8 mouse cellular contexts compared by ENCODE assay signal in genomic region chr16:57606444-57607227, GRCm38 (mm10). TPM values are rescaled to one million over a fixed set of nuclear protein-coding genes. Genes with fewer than 3 reads are reported as not detected.
A peak's percentile ranks its signal among the peaks of the same experiment; 100 is the strongest.
DNase-seq lines count a peak whose midpoint lies in the region; ATAC-seq and TF ChIP-seq lines count a peak whose summit lies in the region.

Gene Cmss1, minus strand, starts transcription at chr16:57606864.

- no peak for TF ChIP-seq CTCF in heart, adult 2 months (IDR thresholded peaks at IDR 0.05)

- TF ChIP-seq POLR2A in heart, adult 2 months (IDR thresholded peaks at IDR 0.05; ENCODE audit: insufficient read depth, low read depth, low read length) = peak; percentile 37; the same call in 1 of the 2 replicates

- peak within 1 kb of the TSS; percentile 74 for H3K4me2 ChIP-seq in embryonic facial prominence, embryonic 13.5 days
- peak within 1 kb of the TSS; percentile 77 for H3K4me2 ChIP-seq in limb, embryonic 13.5 days (replicated peaks)
- H3K4me2 ChIP-seq in midbrain, embryonic 16.5 days (ENCODE audit: low read length) = peak within 1 kb of the TSS; percentile 86

- H3K36me3 ChIP-seq in embryonic facial prominence, embryonic 13.5 days = no peaks in the 10 kb centered on the region
- H3K36me3 ChIP-seq in heart, adult 2 months (ENCODE audit: control insufficient read depth, insufficient read depth, low read length) = no peaks in the 10 kb centered on the region
- no peaks in the 10 kb centered on the region for H3K36me3 ChIP-seq in limb, embryonic 13.5 days
- no peaks in the 10 kb centered on the region for H3K36me3 ChIP-seq in midbrain, embryonic 16.5 days (ENCODE audit: control insufficient read depth, insufficient read depth, low read length)

- intact Hi-C loops in heart, adult 2 months (cut with DNase I) = loop anchor here (10.0 kb wide), 2 partner anchors 482 to 798 kb away; partner anchors contain the start of genes Dcbld2 and Tomm70a

- H3K79me2 ChIP-seq in heart, adult 2 months (replicated peaks; ENCODE audit: control insufficient read depth, insufficient read depth, low read length) = 0 out of 2 replicates have a peak, but pooled peaks cover 1% of the 10 kb centered on the region

- peak within 1 kb of the TSS; percentile 73 for H3K27ac ChIP-seq in embryonic facial prominence, embryonic 13.5 days
- H3K27ac ChIP-seq in heart, adult 2 months = peak within 1 kb of the TSS; percentile 87
- 0 out of 2 replicates have a peak within 1 kb of the TSS, but pooled peaks have one; percentile 53 for H3K27ac ChIP-seq in limb, embryonic 13.5 days
- H3K27ac ChIP-seq in midbrain, embryonic 16.5 days (ENCODE audit: low read length) = peak within 1 kb of the TSS; percentile 84

- under 1% methylated on average over 64 of the region's 64 CpGs for WGBS in embryonic facial prominence, embryonic 13.5 days
- under 1% methylated on average over 64 of the region's 64 CpGs for WGBS in heart, adult 2 months
- WGBS in limb, embryonic 13.5 days = under 1% methylated on average over 64 of the region's 64 CpGs
- WGBS in midbrain, embryonic 16.5 days = under 1% methylated on average over 64 of the region's 64 CpGs

- H3K4me3 ChIP-seq in embryonic facial prominence, embryonic 13.5 days = peak within 1 kb of the TSS; percentile 84
- peak within 1 kb of the TSS; percentile 75 for H3K4me3 ChIP-seq in heart, adult 2 months
- H3K4me3 ChIP-seq in limb, embryonic 13.5 days = peak within 1 kb of the TSS; percentile 83
- peak within 1 kb of the TSS; percentile 91 for H3K4me3 ChIP-seq in midbrain, embryonic 16.5 days (ENCODE audit: low read depth, low read length)

- no peaks in the 10 kb centered on the region for H3K27me3 ChIP-seq in embryonic facial prominence, embryonic 13.5 days
- no peaks in the 10 kb centered on the region for H3K27me3 ChIP-seq in heart, adult 2 months (ENCODE audit: control insufficient read depth, insufficient read depth, low read length)
- no peaks in the 10 kb centered on the region for H3K27me3 ChIP-seq in limb, embryonic 13.5 days
- H3K27me3 ChIP-seq in midbrain, embryonic 16.5 days (ENCODE audit: control insufficient read depth, insufficient read depth, low read depth, low read length) = no peaks in the 10 kb centered on the region

- ATAC-seq in embryonic facial prominence, embryonic 13.5 days (ENCODE audit: insufficient number of reproducible peaks, insufficient read depth, low FRiP score, low TSS enrichment, low read depth) = peak; percentile 76
- peak; percentile 92 for ATAC-seq in limb, embryonic 13.5 days (ENCODE audit: low FRiP score, low read depth)
- ATAC-seq in midbrain, embryonic 16.5 days = peak; percentile 96

- peak within 1 kb of the TSS; percentile 82 for H3K9ac ChIP-seq in embryonic facial prominence, embryonic 13.5 days
- peak within 1 kb of the TSS; percentile 93 for H3K9ac ChIP-seq in heart, adult 2 months (ENCODE audit: low read depth, low read length)
- peak within 1 kb of the TSS; percentile 78 for H3K9ac ChIP-seq in limb, embryonic 13.5 days
- H3K9ac ChIP-seq in midbrain, embryonic 16.5 days (ENCODE audit: low read depth, low read length) = peak within 1 kb of the TSS; percentile 78

- peak; percentile 87 for DNase-seq in 3134 (ENCODE audit: extremely low read depth, insufficient read length, low spot score)
- DNase-seq in adrenal gland, postnatal 36 days = peak; percentile 88 to 90
- DNase-seq in heart, adult 2 months = peak; percentile 85 to 89
- peak; percentile 64 to 78 for DNase-seq in kidney, adult 8-10 months
- DNase-seq in spleen, postnatal 10 days (ENCODE audit: low spot score in 2 of 2) = peak; percentile 77 to 89

- 0 out of 2 replicates have a peak, but pooled peaks have one; percentile 31 for TF ChIP-seq EP300 in heart, adult 2 months (IDR thresholded peaks at IDR 0.05; ENCODE audit: insufficient read depth, low read depth, low read length)

- H3K4me1 ChIP-seq in embryonic facial prominence, embryonic 13.5 days = peaks cover 13% of the 10 kb centered on the region
- no peaks in the 10 kb centered on the region for H3K4me1 ChIP-seq in heart, adult 2 months (ENCODE audit: control insufficient read depth, insufficient read depth, low read length)
- H3K4me1 ChIP-seq in limb, embryonic 13.5 days = peaks cover 13% of the 10 kb centered on the region
- H3K4me1 ChIP-seq in midbrain, embryonic 16.5 days (ENCODE audit: control insufficient read depth, insufficient read depth, low read length) = peaks cover 2% of the 10 kb centered on the region; the same call in 1 of the 2 replicates

- no peaks in the 10 kb centered on the region for H3K9me3 ChIP-seq in embryonic facial prominence, embryonic 13.5 days
- no peaks in the 10 kb centered on the region for H3K9me3 ChIP-seq in limb, embryonic 13.5 days
- no peaks in the 10 kb centered on the region for H3K9me3 ChIP-seq in midbrain, embryonic 16.5 days (replicated peaks; ENCODE audit: control insufficient read depth, low read length, poor library complexity, severe bottlenecking)

RNA-seq across cellular contexts. Expression of gene Cmss1, which starts in this region (rescaled TPM):
- 10 to 100 TPM; 17.1 to 19.3 TPM for total RNA-seq in adrenal gland, postnatal 36 days (2021)
- polyA plus RNA-seq in embryonic facial prominence, embryonic 13.5 days (2015; fragmentation: Nextera tagmentation; extraction: Ambion mirVana) = 57.2 and 57.8 TPM in 2 replicates
- 10 to 100 TPM; 66.9 to 74.3 TPM for total RNA-seq in heart, adult 2 months (2021)
- 17.6 and 30.2 TPM in 2 replicates for polyA plus RNA-seq in heart, adult 2 months (2012; rRNA removed)
- 50.6 and 50.8 TPM in 2 replicates for polyA plus RNA-seq in limb, embryonic 13.5 days (2015; fragmentation: Nextera tagmentation; extraction: Ambion mirVana)
- polyA plus RNA-seq in midbrain, embryonic 16.5 days (2015; fragmentation: Nextera tagmentation; extraction: Ambion mirVana) = 36.2 and 37.4 TPM in 2 replicates

Comparison
In these comparisons a context has a peak if more than half of its experiments do, and no peak if none do; other contexts are left out.
1. Peak in every context shown above with its lines: DNase-seq, ATAC-seq, H3K4me3 ChIP-seq and H3K27ac ChIP-seq.